Comparison of ENCODE assay signal across 18 mouse cellular contexts in the genomic region with DNA sequence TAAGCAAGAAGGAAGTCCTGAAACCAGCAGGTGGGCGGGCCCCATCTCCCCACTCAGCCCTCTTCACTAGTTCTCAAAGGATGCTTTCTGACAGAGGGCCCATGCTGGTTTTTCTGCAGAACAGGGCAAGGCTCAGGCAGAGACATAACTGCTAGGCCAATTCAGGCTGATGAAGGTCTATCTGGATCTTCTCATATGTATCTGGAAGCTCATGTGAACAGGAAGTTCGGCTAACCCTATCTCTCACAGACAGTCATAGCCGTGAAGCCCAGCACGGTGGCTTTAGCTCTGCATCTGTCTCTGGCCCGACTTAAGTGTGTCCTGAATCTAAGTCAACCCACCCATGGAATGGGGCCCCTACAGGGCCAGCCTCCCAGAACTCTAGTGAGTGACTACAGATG.
DNase-seq lines count a peak whose midpoint lies in the region; ATAC-seq and TF ChIP-seq lines count a peak whose summit lies in the region.
"Had no signal": no experiment of that assay in that cellular context is flagged by ENCODE, and none has a peak within 500 bp of the region (broad histone marks: within the 10 kb centered on the region; RNA-seq: fewer than 3 reads in every experiment).

No protein-coding gene starts in this region.

- no peak for TF ChIP-seq CTCF in spleen, adult 2 months (IDR thresholded peaks at IDR 0.05; ENCODE audit: extremely low read depth, insufficient read depth, insufficient read length, insufficient replicate concordance)

- H3K27me3 ChIP-seq in spleen, adult 2 months (ENCODE audit: control insufficient read depth, insufficient read depth, low read length): no peaks in the 10 kb centered on the region
- peaks cover 15% of the 10 kb centered on the region for H3K27me3 ChIP-seq in embryonic facial prominence, embryonic 10.5 days (replicated peaks; ENCODE audit: low read depth, poor library complexity, severe bottlenecking)
- no peaks in the 10 kb centered on the region for H3K27me3 ChIP-seq in megakaryocyte, embryonic 14.5 days (replicated peaks)
- no peaks in the 10 kb centered on the region for H3K27me3 ChIP-seq in hindbrain, embryonic 13.5 days
- H3K27me3 ChIP-seq: embryonic facial prominence, embryonic 13.5 days; forebrain, embryonic 15.5 days; limb, embryonic 13.5 days; stomach, embryonic 15.5 days had no signal

- ATAC-seq in hindbrain, embryonic 13.5 days (ENCODE audit: low FRiP score): no peak
- ATAC-seq: forebrain, embryonic 15.5 days had no signal

- no peak overlapping the region for H3K4me3 ChIP-seq in spleen, adult 2 months (ENCODE audit: extremely low read depth, insufficient read depth, insufficient read length)
- H3K4me3 ChIP-seq in embryonic facial prominence, embryonic 10.5 days: no peak overlapping the region
- H3K4me3 ChIP-seq in megakaryocyte, embryonic 14.5 days (replicated peaks): peak overlapping the region; percentile 40
- no peak overlapping the region for H3K4me3 ChIP-seq in hindbrain, embryonic 13.5 days
- H3K4me3 ChIP-seq: embryonic facial prominence, embryonic 13.5 days; forebrain, embryonic 15.5 days; layer of hippocampus, adult 2 months; limb, embryonic 13.5 days; stomach, embryonic 15.5 days had no signal

- no peak overlapping the region for H3K9ac ChIP-seq in hindbrain, embryonic 13.5 days
- H3K9ac ChIP-seq: embryonic facial prominence, embryonic 13.5 days; forebrain, embryonic 15.5 days; limb, embryonic 13.5 days; stomach, embryonic 15.5 days had no signal

- TF ChIP-seq POLR2A in spleen, adult 2 months (IDR thresholded peaks at IDR 0.05; ENCODE audit: low read depth, low read length): no peak

- H3K9me3 ChIP-seq in embryonic facial prominence, embryonic 10.5 days: no peaks in the 10 kb centered on the region
- no peaks in the 10 kb centered on the region for H3K9me3 ChIP-seq in megakaryocyte, embryonic 14.5 days
- no peaks in the 10 kb centered on the region for H3K9me3 ChIP-seq in hindbrain, embryonic 13.5 days
- H3K9me3 ChIP-seq: embryonic facial prominence, embryonic 13.5 days; forebrain, embryonic 15.5 days; limb, embryonic 13.5 days; stomach, embryonic 15.5 days had no signal

- peaks cover 13% of the 10 kb centered on the region for H3K4me1 ChIP-seq in spleen, adult 2 months (ENCODE audit: control insufficient read depth, insufficient read depth, insufficient read length)
- H3K4me1 ChIP-seq in embryonic facial prominence, embryonic 10.5 days: peaks cover 41% of the 10 kb centered on the region
- H3K4me1 ChIP-seq in megakaryocyte, embryonic 14.5 days: peaks cover 84% of the 10 kb centered on the region
- H3K4me1 ChIP-seq in hindbrain, embryonic 13.5 days (replicated peaks): peaks cover 50% of the 10 kb centered on the region

- peak in 1 of 2 experiments; percentile 34 for DNase-seq in spleen, adult 2 months (ENCODE audit: low read depth in 1 of 2, low spot score in 2 of 2)
- no peak for DNase-seq in spleen, adult 12 weeks (ENCODE audit: low spot score)
- no peak for DNase-seq in embryonic facial prominence, embryonic 10.5 days (ENCODE audit: low spot score)
- peak; percentile 65 to 73 for DNase-seq in thymus, postnatal 36 days
- DNase-seq in cerebellum, postnatal 10 days: no peak
- no peak for DNase-seq in left cerebral cortex, postnatal 10 days (ENCODE audit: extremely low spot score in 1 of 2, low spot score in 2 of 2)
- DNase-seq: cerebellum, adult 9-11 months; gastrocnemius, postnatal 10 days; heart, postnatal 10 days; kidney, adult 18-20 months; lung, postnatal 4 days had no signal

- peak overlapping the region; percentile 91 for H3K27ac ChIP-seq in spleen, adult 2 months (ENCODE audit: insufficient read depth, low read length)
- 0 out of 2 replicates have a peak overlapping the region, but pooled peaks have one; percentile 65 for H3K27ac ChIP-seq in embryonic facial prominence, embryonic 10.5 days (replicated peaks)
- no peak overlapping the region for H3K27ac ChIP-seq in hindbrain, embryonic 13.5 days
- H3K27ac ChIP-seq: embryonic facial prominence, embryonic 13.5 days; forebrain, embryonic 15.5 days; layer of hippocampus, adult 2 months; limb, embryonic 13.5 days; stomach, embryonic 15.5 days had no signal

- intact Hi-C loops in left cerebral cortex, postnatal 10 days (cut with DNase I): no loop called here

- 21% methylated on average over 5 of the region's 5 CpGs for WGBS in spleen, adult 2 months
- WGBS in embryonic facial prominence, embryonic 10.5 days: 86% methylated on average over 5 of the region's 5 CpGs
- 91% methylated on average over 5 of the region's 5 CpGs for WGBS in hindbrain, embryonic 13.5 days

- no peaks in the 10 kb centered on the region for H3K36me3 ChIP-seq in spleen, adult 2 months (ENCODE audit: control insufficient read depth, insufficient read depth, low read length)
- H3K36me3 ChIP-seq in embryonic facial prominence, embryonic 10.5 days (replicated peaks): no peaks in the 10 kb centered on the region
- no peaks in the 10 kb centered on the region for H3K36me3 ChIP-seq in megakaryocyte, embryonic 14.5 days (replicated peaks; ENCODE audit: low read length)
- no peaks in the 10 kb centered on the region for H3K36me3 ChIP-seq in hindbrain, embryonic 13.5 days
- H3K36me3 ChIP-seq: embryonic facial prominence, embryonic 13.5 days; forebrain, embryonic 15.5 days; limb, embryonic 13.5 days; stomach, embryonic 15.5 days had no signal

- no peak overlapping the region for H3K4me2 ChIP-seq in hindbrain, embryonic 13.5 days
- H3K4me2 ChIP-seq: embryonic facial prominence, embryonic 13.5 days; forebrain, embryonic 15.5 days; limb, embryonic 13.5 days; stomach, embryonic 15.5 days had no signal

Comparison
In these comparisons a context has a peak if more than half of its experiments do, and no peak if none do; other contexts are left out.
1. DNase-seq: peak in thymus, postnatal 36 days (2 of 2); none in spleen, adult 12 weeks (single experiment), embryonic facial prominence, embryonic 10.5 days (single experiment), cerebellum, postnatal 10 days (0 of 2) and left cerebral cortex, postnatal 10 days (0 of 2).